ENCODE assay signal across 10 mouse cellular contexts in genomic region chr16:95605304-95605703, GRCm38 (mm10). TPM values are rescaled to one million over a fixed set of nuclear protein-coding genes. Genes with fewer than 3 reads are reported as not detected.
DNase-seq lines count a peak whose midpoint lies in the region; ATAC-seq and TF ChIP-seq lines count a peak whose summit lies in the region.
"Had no signal": no experiment of that assay in that cellular context is flagged by ENCODE, and none has a peak within 500 bp of the region (broad histone marks: within the 10 kb centered on the region; RNA-seq: fewer than 3 reads in every experiment).

No protein-coding gene starts in this region.

- H3K27ac ChIP-seq in hindbrain, postnatal 0 days, result no peak overlapping the region
- H3K27ac ChIP-seq in hindbrain, embryonic 12.5 days, result no peak overlapping the region
- no peak overlapping the region for H3K27ac ChIP-seq in limb, embryonic 11.5 days (replicated peaks; ENCODE audit: low read depth, low read length)
- H3K27ac ChIP-seq: embryonic facial prominence, embryonic 12.5 days; neural tube, embryonic 13.5 days had no signal

- H3K27me3 ChIP-seq in hindbrain, postnatal 0 days (ENCODE audit: insufficient read depth, low read length), result no peaks in the 10 kb centered on the region
- no peaks in the 10 kb centered on the region for H3K27me3 ChIP-seq in hindbrain, embryonic 12.5 days
- no peaks in the 10 kb centered on the region for H3K27me3 ChIP-seq in limb, embryonic 11.5 days (ENCODE audit: control insufficient read depth, insufficient read depth, low read length)
- H3K27me3 ChIP-seq: embryonic facial prominence, embryonic 12.5 days; neural tube, embryonic 13.5 days had no signal

- no peak overlapping the region for H3K4me3 ChIP-seq in hindbrain, postnatal 0 days (ENCODE audit: low read length)
- H3K4me3 ChIP-seq in hindbrain, embryonic 12.5 days, result no peak overlapping the region
- no peak overlapping the region for H3K4me3 ChIP-seq in limb, embryonic 11.5 days (ENCODE audit: low read depth, low read length)
- H3K4me3 ChIP-seq: embryonic facial prominence, embryonic 12.5 days; neural tube, embryonic 13.5 days had no signal

- H3K9ac ChIP-seq in hindbrain, postnatal 0 days (replicated peaks; ENCODE audit: low read length), result no peak overlapping the region
- H3K9ac ChIP-seq in hindbrain, embryonic 12.5 days, result no peak overlapping the region
- no peak overlapping the region for H3K9ac ChIP-seq in limb, embryonic 11.5 days (ENCODE audit: low read length)
- H3K9ac ChIP-seq: embryonic facial prominence, embryonic 12.5 days; neural tube, embryonic 13.5 days had no signal

- no peak overlapping the region for H3K4me2 ChIP-seq in hindbrain, postnatal 0 days (ENCODE audit: low read depth, low read length)
- H3K4me2 ChIP-seq in hindbrain, embryonic 12.5 days (replicated peaks), result no peak overlapping the region
- H3K4me2 ChIP-seq in limb, embryonic 11.5 days (ENCODE audit: low read depth, severe bottlenecking), result no peak overlapping the region
- H3K4me2 ChIP-seq: embryonic facial prominence, embryonic 12.5 days; neural tube, embryonic 13.5 days had no signal

- ATAC-seq in hindbrain, postnatal 0 days, result no peak
- no peak for ATAC-seq in hindbrain, embryonic 12.5 days (ENCODE audit: low FRiP score)
- ATAC-seq in limb, embryonic 11.5 days (ENCODE audit: insufficient number of reproducible peaks, low FRiP score, low TSS enrichment, low read depth), result no peak

- no peaks in the 10 kb centered on the region for H3K9me3 ChIP-seq in hindbrain, postnatal 0 days (ENCODE audit: low read length)
- H3K9me3 ChIP-seq in hindbrain, embryonic 12.5 days (replicated peaks), result no peaks in the 10 kb centered on the region
- no peaks in the 10 kb centered on the region for H3K9me3 ChIP-seq in limb, embryonic 11.5 days (ENCODE audit: control insufficient read depth, low read length)
- H3K9me3 ChIP-seq: embryonic facial prominence, embryonic 12.5 days; neural tube, embryonic 13.5 days had no signal

- intact Hi-C loops in heart, postnatal 36 days (cut with DNase I), result loop anchor here (5.0 kb wide), 1 partner anchor 357 kb away; no protein-coding TSS in a partner anchor

- DNase-seq in hindbrain, postnatal 0 days (ENCODE audit: low spot score), result peak; percentile 45
- DNase-seq in adrenal gland, adult 8-10 months, result peak; percentile 49
- DNase-seq in embryo, embryonic 10.5 days (ENCODE audit: low spot score), result peak; percentile 82
- peak; percentile 72 to 86 for DNase-seq in heart, postnatal 36 days
- peak; percentile 89 for DNase-seq in limb, embryonic 11.5 days (ENCODE audit: low spot score)
- DNase-seq in ovary, postnatal 10 days (ENCODE audit: low spot score), result peak; percentile 33
- DNase-seq in thymus, postnatal 14 days, result peak; percentile 92

- no peaks in the 10 kb centered on the region for H3K4me1 ChIP-seq in hindbrain, postnatal 0 days (ENCODE audit: insufficient read depth, low read length)
- peaks cover 26% of the 10 kb centered on the region for H3K4me1 ChIP-seq in hindbrain, embryonic 12.5 days
- H3K4me1 ChIP-seq in limb, embryonic 11.5 days (ENCODE audit: control insufficient read depth, insufficient read depth, low read length), result peaks cover 13% of the 10 kb centered on the region

- peak; percentile 71 for TF ChIP-seq CTCF in hindbrain, postnatal 0 days (IDR thresholded peaks at IDR 0.05; ENCODE audit: low read depth)

- no peaks in the 10 kb centered on the region for H3K36me3 ChIP-seq in hindbrain, postnatal 0 days (ENCODE audit: insufficient read depth, low read length)
- H3K36me3 ChIP-seq in hindbrain, embryonic 12.5 days, result no peaks in the 10 kb centered on the region
- no peaks in the 10 kb centered on the region for H3K36me3 ChIP-seq in limb, embryonic 11.5 days (ENCODE audit: control insufficient read depth, insufficient read depth, low read length)
- H3K36me3 ChIP-seq: embryonic facial prominence, embryonic 12.5 days; neural tube, embryonic 13.5 days had no signal

- WGBS in hindbrain, postnatal 0 days, result 28% methylated on average over 7 of the region's 7 CpGs
- WGBS in hindbrain, embryonic 12.5 days, result 33% methylated on average over 7 of the region's 7 CpGs
- WGBS in limb, embryonic 11.5 days, result 26% methylated on average over 7 of the region's 7 CpGs

RNA-seq across cellular contexts. Expression of gene Erg, which starts 18.9 kb away (rescaled TPM):
- total RNA-seq in hindbrain, postnatal 0 days (2014; rRNA removed), result 3.8 and 7.0 TPM in 2 replicates
- 2.5 TPM in 2 replicates for polyA plus RNA-seq in hindbrain, postnatal 0 days (2015; fragmentation: Nextera tagmentation; extraction: Ambion mirVana)
- 7.3 and 7.8 TPM in 2 replicates for polyA plus RNA-seq in hindbrain, embryonic 12.5 days (2016; fragmentation: Nextera tagmentation; extraction: Ambion mirVana)
- total RNA-seq in adrenal gland, adult 8-10 months (2022), result 10 to 100 TPM; 15.2 to 24.9 (median 21.4) TPM
- total RNA-seq in heart, postnatal 36 days (2021), result 10 to 100 TPM; 31.8 to 32.1 TPM
- polyA plus RNA-seq in limb, embryonic 11.5 days (2014; fragmentation: Nextera tagmentation; extraction: Ambion mirVana), result 5.1 and 8.5 TPM in 2 replicates

Comparison
In these comparisons a context has a peak if more than half of its experiments do, and no peak if none do; other contexts are left out.
1. DNase-seq: peak in every context shown above with its lines; median percentile 92 in thymus, postnatal 14 days; 89 in limb, embryonic 11.5 days; 82 in embryo, embryonic 10.5 days; 79 in heart, postnatal 36 days; 49 in adrenal gland, adult 8-10 months; 45 in hindbrain, postnatal 0 days; 33 in ovary, postnatal 10 days.